Mouse (Mus musculus) G1E (cell line): ENCODE measurements at regions not wholly inside any gene's neighbourhood (a gene's known extent, or its start where the extent isn't known, plus 50 kb on each side); places are given as distances from the start of the nearest gene placed in this dataset.

ENCODE experiments used
- CTCF ChIP-seq: IDR thresholded peaks from 2 replicates; pipeline ENCODE4 v1.5.1; 2012; ENCODE audit warnings: low read depth, low read length, inconsistent platforms, mixed read lengths
- GATA1 ChIP-seq: IDR thresholded peaks from 2 replicates; pipeline ENCODE4 v1.6.1; 2012; ENCODE audit warnings: borderline replicate concordance, low read length, inconsistent platforms, mixed read lengths
- GATA2 ChIP-seq: IDR thresholded peaks from 2 replicates; pipeline ENCODE4 v1.6.1; 2012; ENCODE audit warnings: low read depth, low read length, inconsistent platforms, borderline replicate concordance
- TAL1 ChIP-seq: conservative IDR thresholded peaks from 2 replicates; pipeline ENCODE4 v1.6.1; 2012; ENCODE audit warnings: low read depth, low read length, inconsistent platforms, mixed read lengths

- TF ChIP-seq CTCF (no peak), GATA1 (no peak), TAL1 (no peak), GATA2 (no peak)
Measured at GRCm38 (mm10) chr8:90013755-90014154, 334.4 kb downstream of the Tox3 start.
